ENCODE assay signal across 9 mouse cellular contexts in genomic region chr12:109595753-109596152, GRCm38 (mm10). TPM values are rescaled to one million over a fixed set of nuclear protein-coding genes. Genes with fewer than 3 reads are reported as not detected.
A peak's percentile ranks its signal among the peaks of the same experiment; 100 is the strongest.
DNase-seq lines count a peak whose midpoint lies in the region; ATAC-seq and TF ChIP-seq lines count a peak whose summit lies in the region.
"Had no signal": no experiment of that assay in that cellular context is flagged by ENCODE, and none has a peak within 500 bp of the region (broad histone marks: within the 10 kb centered on the region; RNA-seq: fewer than 3 reads in every experiment).

No protein-coding gene starts in this region.

- peaks cover 17% of the 10 kb centered on the region for H3K4me1 ChIP-seq in embryonic facial prominence, embryonic 12.5 days
- H3K4me1 ChIP-seq in heart, embryonic 16.5 days (ENCODE audit: control insufficient read depth, insufficient read depth, low read length) = peaks cover 13% of the 10 kb centered on the region
- no peaks in the 10 kb centered on the region; the same call in 1 of the 2 replicates for H3K4me1 ChIP-seq in liver, postnatal 0 days (ENCODE audit: insufficient read depth)

- H3K27me3 ChIP-seq in embryonic facial prominence, embryonic 12.5 days = no peaks in the 10 kb centered on the region
- no peaks in the 10 kb centered on the region for H3K27me3 ChIP-seq in heart, embryonic 16.5 days (ENCODE audit: control insufficient read depth, insufficient read depth, low read length)
- H3K27me3 ChIP-seq in liver, postnatal 0 days (ENCODE audit: insufficient read depth, low read length) = no peaks in the 10 kb centered on the region

- 0 out of 2 replicates have a peak, but pooled peaks have one; percentile 23 for ATAC-seq in embryonic facial prominence, embryonic 12.5 days (ENCODE audit: insufficient number of reproducible peaks, insufficient read depth, low FRiP score, low TSS enrichment)
- ATAC-seq in heart, embryonic 16.5 days (replicated peaks; ENCODE audit: extremely low read depth, insufficient read depth, low FRiP score) = peak; percentile 38; the same call in 1 of the 2 replicates
- ATAC-seq in liver, postnatal 0 days = 0 out of 2 replicates have a peak, but pooled peaks have one; percentile 38

- no peak overlapping the region for H3K4me3 ChIP-seq in embryonic facial prominence, embryonic 12.5 days
- H3K4me3 ChIP-seq in heart, embryonic 16.5 days (ENCODE audit: low read length) = no peak overlapping the region
- H3K4me3 ChIP-seq in liver, postnatal 0 days (ENCODE audit: low read depth, low read length) = no peak overlapping the region

- H3K27ac ChIP-seq in embryonic facial prominence, embryonic 12.5 days = peak overlapping the region; percentile 87
- H3K27ac ChIP-seq in heart, embryonic 16.5 days (ENCODE audit: low read length) = peak overlapping the region; percentile 70
- H3K27ac ChIP-seq in liver, postnatal 0 days (ENCODE audit: low read depth) = no peak overlapping the region

- peaks cover 42% of the 10 kb centered on the region for H3K36me3 ChIP-seq in embryonic facial prominence, embryonic 12.5 days
- H3K36me3 ChIP-seq in heart, embryonic 16.5 days (ENCODE audit: control insufficient read depth, insufficient read depth) = no peaks in the 10 kb centered on the region
- H3K36me3 ChIP-seq in liver, postnatal 0 days (replicated peaks; ENCODE audit: insufficient read depth, low read length) = no peaks in the 10 kb centered on the region; the same call in 1 of the 2 replicates

- H3K9me3 ChIP-seq in embryonic facial prominence, embryonic 12.5 days = no peaks in the 10 kb centered on the region
- H3K9me3 ChIP-seq in heart, embryonic 16.5 days (replicated peaks; ENCODE audit: control insufficient read depth, low read length) = no peaks in the 10 kb centered on the region
- H3K9me3 ChIP-seq in liver, postnatal 0 days (ENCODE audit: low read length) = no peaks in the 10 kb centered on the region

- no peak for TF ChIP-seq CTCF in liver, postnatal 0 days (IDR thresholded peaks at IDR 0.05; ENCODE audit: low read depth)

- 49% methylated on average over 6 of the region's 6 CpGs for WGBS in embryonic facial prominence, embryonic 12.5 days
- 52% methylated on average over 6 of the region's 6 CpGs for WGBS in heart, embryonic 16.5 days
- 60% methylated on average over 6 of the region's 6 CpGs for WGBS in liver, postnatal 0 days (ENCODE audit: insufficient replicate concordance)

- no peak overlapping the region for H3K9ac ChIP-seq in embryonic facial prominence, embryonic 12.5 days
- no peak overlapping the region for H3K9ac ChIP-seq in heart, embryonic 16.5 days (ENCODE audit: low read length)
- H3K9ac ChIP-seq in liver, postnatal 0 days (replicated peaks) = no peak overlapping the region

- TF ChIP-seq EP300 in liver, postnatal 0 days (IDR thresholded peaks at IDR 0.05; ENCODE audit: low read depth) = no peak

- DNase-seq in testis, postnatal 14 days (ENCODE audit: low spot score) = peak; percentile 17
- DNase-seq in testis, postnatal 10 days (ENCODE audit: low spot score) = no peak
- DNase-seq in liver, postnatal 0 days = peak; percentile 35
- DNase-seq in natural killer cell, adult 2 months (ENCODE audit: low spot score in 2 of 2) = no peak
- DNase-seq in frontal cortex, postnatal 10 days (ENCODE audit: low spot score in 2 of 2) = no peak
- no peak for DNase-seq in left cerebral cortex, adult 9 months (ENCODE audit: low spot score in 2 of 2)

- no peak overlapping the region for H3K4me2 ChIP-seq in embryonic facial prominence, embryonic 12.5 days (replicated peaks)
- H3K4me2 ChIP-seq in heart, embryonic 16.5 days (ENCODE audit: low read depth, low read length) = peak overlapping the region; percentile 29
- peak overlapping the region; percentile 29; the same call in 1 of the 2 replicates for H3K4me2 ChIP-seq in liver, postnatal 0 days (ENCODE audit: low read depth, low read length)

RNA-seq across cellular contexts. Expression of gene Rtl1, which starts 4.4 kb away (rescaled TPM):
- polyA plus RNA-seq in embryonic facial prominence, embryonic 12.5 days (2016; fragmentation: Nextera tagmentation; extraction: Ambion mirVana) = 2.2 and 2.9 TPM in 2 replicates
- polyA plus RNA-seq in heart, embryonic 16.5 days (2015; fragmentation: Nextera tagmentation; extraction: Ambion mirVana) = 0.49 and 0.57 TPM in 2 replicates
- polyA plus RNA-seq in liver, postnatal 0 days (2015; fragmentation: Nextera tagmentation; extraction: Ambion mirVana) = 0.06 and 0.11 TPM in 2 replicates
- polyA plus RNA-seq: testis, adult 2 months had no signal

Comparison
In these comparisons a context has a peak if more than half of its experiments do, and no peak if none do; other contexts are left out.
1. DNase-seq: peak in testis, postnatal 14 days (single experiment) and liver, postnatal 0 days (single experiment); none in testis, postnatal 10 days (single experiment), natural killer cell, adult 2 months (0 of 2), frontal cortex, postnatal 10 days (0 of 2) and left cerebral cortex, adult 9 months (0 of 2).
2. Peak in every context shown above with its lines, with median percentiles within 50 percentile points of each other: ATAC-seq.